Mouse (Mus musculus) spleen, adult 2 months (tissue): Measurements from ENCODE around the gene Fev.

ENCODE experiments used
- CTCF ChIP-seq: fragments of 200-500 bp; IDR thresholded peaks from 2 replicates; pipeline ENCODE4 v1.5.1; 2011; ENCODE audit warnings: mild to moderate bottlenecking, inconsistent platforms; ENCODE audit not compliant: insufficient read depth, insufficient read length, insufficient replicate concordance; ENCODE audit errors: extremely low read depth
- POLR2A ChIP-seq: fragments of 200-500 bp; IDR thresholded peaks from 2 replicates; pipeline ENCODE4 v1.6.1; 2011; ENCODE audit warnings: low read depth, low read length, inconsistent platforms

GRCm38 (mm10) chr1:74883441-74883840 is 1.8 kb downstream of the Fev start:
- TF ChIP-seq POLR2A (no peak), CTCF (no peak)
